Mouse (Mus musculus) liver, embryonic 18 days (tissue): Measurements from ENCODE around the gene Cdk15. TPM values are rescaled to one million over a fixed set of nuclear protein-coding genes. Genes with fewer than 3 reads are reported as not detected.

Experiments
- polyA plus RNA-seq: library from polyadenylated mRNA; depleted of rRNA; stranded (reverse); fragments of >200 nt; gene quantifications from 2 replicates; pipeline ENCODE4 v1.2.3, GENCODE M21; 2012; rRNA removed

The Cdk15 gene
- polyA plus RNA-seq: 0.02 and 0.04 TPM in 2 replicates

GRCm38 (mm10) chr1:59256751-59257231 lies at the start of gene Cdk15:
Cdk15 (plus strand) TSS chr1:59256906.

GRCm38 (mm10) chr1:59236856-59237441 lies 19.8 kb upstream of the Cdk15 start, which contains the start of gene Als2:
Als2 (minus strand) TSS chr1:59237231.

Other genes with a start within 250 kb of the Cdk15 start
- gene C2cd6, start 162.0 kb upstream of the Cdk15 start, polyA plus RNA-seq: 0.01 TPM in 1 of 2 replicates, not detected in the other
- gene Tmem237, start 136.5 kb upstream of the Cdk15 start, polyA plus RNA-seq: 3.2 and 3.9 TPM in 2 replicates
- gene Mpp4, start 93.5 kb upstream of the Cdk15 start, polyA plus RNA-seq: 1.0 and 1.1 TPM in 2 replicates
- gene Als2, start 19.7 kb upstream of the Cdk15 start, polyA plus RNA-seq: 7.8 and 8.1 TPM in 2 replicates
- 1.8 and 2.1 TPM in 2 replicates for gene Fzd7, start 225.5 kb downstream of the Cdk15 start, polyA plus RNA-seq